Mouse (Mus musculus) Patski (cell line): ENCODE measurements around the gene Pde1c. TPM values are rescaled to one million over a fixed set of nuclear protein-coding genes. Genes with fewer than 3 reads are reported as not detected.
A peak's percentile ranks its signal among the peaks of the same experiment; 100 is the strongest.

Experiments
- ATAC-seq: fragments of 100-300 bp; one replicate; pipeline ENCODE4 v1.8.0; 2021
- CTCF ChIA-PET: fragments of 350-600 bp; sonication (Branson Sonifier 250); formaldehyde crosslinking; loops from one replicate; lab custom pipeline; 2022; ENCODE audit warnings: inconsistent platforms; lab: Charles Lee
- POLR2A ChIA-PET: fragments of 350-600 bp; sonication (Branson Sonifier 250); formaldehyde crosslinking; loops from one replicate; lab custom pipeline; 2022; ENCODE audit warnings: antibody characterized with exemption, inconsistent platforms; lab: Charles Lee
- DNase-seq: peaks from one replicate; pipeline ENCODE4 v3.0.0-alpha.2; 2011; ENCODE audit warnings: low read depth, low spot score
- H3K27me3 ChIP-seq: fragments of 371-371 bp; one replicate; pipeline ENCODE4 v1.5.1; 2021
- CTCF ChIP-seq: fragments of 100-300 bp; IDR thresholded peaks from one replicate; pipeline ENCODE4 v1.5.1; 2021
- in situ Hi-C: fragments of 300-500 bp; cut with MboI; formaldehyde crosslinking; loops from 3 replicates; pipeline ENCODE4 v1.11.1; 2018; ENCODE audit warnings: low pct_unique_long_range_greater_than_20kb, mixed read lengths
- polyA plus RNA-seq: library from polyadenylated mRNA; unstranded; gene quantifications from one replicate; pipeline ENCODE4 v1.2.3, GENCODE M21; 2021

The Pde1c gene
- polyA plus RNA-seq, 1 experiment from 2014 or later: not detected

DNA sequence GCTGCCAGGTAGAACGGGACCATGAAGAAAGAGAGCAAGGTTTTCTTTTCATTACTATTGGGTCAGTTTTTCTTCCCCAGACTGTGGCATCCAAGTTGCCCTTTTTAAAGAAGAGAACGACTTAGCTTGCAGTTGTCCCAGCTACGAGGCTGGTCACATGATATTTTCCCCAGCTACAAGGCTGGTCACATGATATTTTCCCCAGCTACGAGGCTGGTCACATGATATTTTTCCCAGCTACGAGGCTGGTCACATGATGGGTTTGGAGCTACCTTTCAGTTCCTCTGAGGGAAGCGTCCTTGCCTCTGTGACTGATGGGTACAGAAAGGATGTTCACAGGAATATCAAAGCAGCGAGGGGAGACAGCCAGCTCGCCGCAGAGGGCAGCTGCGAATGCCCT lies 533.8 kb downstream of the Pde1c start:
- in situ Hi-C loops: no loop called here
- POLR2A ChIA-PET: no interaction called here

DNA sequence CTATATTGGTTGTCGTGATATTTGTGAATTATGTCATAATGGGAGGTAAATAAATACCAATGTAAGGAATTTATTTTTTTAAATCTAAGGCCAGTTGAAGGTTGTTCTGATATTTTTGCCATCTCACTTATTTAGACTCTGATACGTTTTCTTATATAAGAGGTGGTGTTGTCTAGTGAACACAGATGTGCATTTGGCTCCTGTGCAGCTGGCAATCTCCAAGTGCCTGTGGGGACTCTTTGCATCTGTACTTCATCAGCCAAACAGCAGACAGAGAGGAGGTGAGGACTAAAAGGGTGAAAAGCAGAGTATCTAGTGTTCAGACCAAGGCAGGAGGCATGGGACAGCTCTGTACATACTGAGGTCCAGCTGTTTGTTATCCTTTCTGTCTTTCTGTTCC lies 536.7 kb downstream of the Pde1c start:
- in situ Hi-C loops: no loop called here
- POLR2A ChIA-PET: no interaction called here
- H3K27me3 ChIP-seq: peaks cover 4% of the 10 kb centered on the region
- TF ChIP-seq CTCF: no peak
- ATAC-seq: no peak
- CTCF ChIA-PET: no interaction called here
- no peak for DNase-seq

More for the DNA sequence above, 533.8 kb downstream of the Pde1c start:
- TF ChIP-seq CTCF: no peak
- no peak for ATAC-seq
- no peak for DNase-seq
- H3K27me3 ChIP-seq: peaks cover 13% of the 10 kb centered on the region
- CTCF ChIA-PET: interaction anchor here (1.3 kb wide), 1 partner anchor 15 kb away, joined by 4 read pairs; no protein-coding TSS in a partner anchor

DNA sequence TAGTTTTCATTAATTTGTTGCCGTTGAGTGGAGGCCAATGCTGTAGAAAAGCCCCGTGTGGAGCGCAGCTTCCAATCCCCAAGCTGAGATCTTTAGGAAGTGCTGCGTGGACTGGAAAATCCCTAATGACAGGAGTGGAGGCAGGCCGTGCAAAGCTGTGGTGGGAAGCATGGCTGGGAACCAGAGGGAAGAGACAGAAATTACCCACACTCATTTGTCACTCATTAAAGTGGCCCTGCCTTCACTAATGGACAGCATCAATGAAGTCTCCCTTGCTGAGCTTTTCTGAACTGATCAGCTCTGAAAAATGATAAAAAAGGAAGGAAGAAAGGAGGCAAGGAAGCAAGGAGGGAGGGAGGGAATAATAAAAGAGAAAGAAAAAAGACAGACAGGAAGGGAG lies 538.9 kb downstream of the Pde1c start:
- no peak for DNase-seq
- POLR2A ChIA-PET: no interaction called here
- no peak for TF ChIP-seq CTCF
- in situ Hi-C loops: no loop called here
- no peak for ATAC-seq
- H3K27me3 ChIP-seq: peaks cover 4% of the 10 kb centered on the region
- CTCF ChIA-PET: no interaction called here

DNA sequence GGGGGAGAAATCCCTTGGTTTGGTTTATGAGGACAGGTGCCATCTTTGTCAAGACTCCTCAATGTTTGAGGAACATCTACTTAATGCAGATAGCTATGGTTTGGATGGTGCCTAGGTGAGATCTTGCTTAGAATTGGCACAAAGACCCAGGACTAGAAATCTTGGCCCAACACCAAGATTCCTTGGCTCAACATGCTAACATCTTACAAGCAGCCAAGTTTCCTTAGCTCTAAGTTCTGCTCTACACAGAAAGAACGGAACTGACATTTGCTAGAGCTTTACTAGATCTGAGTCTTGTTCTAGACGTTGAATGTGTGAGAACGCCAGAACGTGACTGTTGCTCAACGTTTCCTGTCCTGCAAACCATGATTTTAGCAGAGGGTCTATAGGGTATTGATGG lies 540.9 kb downstream of the Pde1c start:
- DNase-seq (no peak), ATAC-seq (no peak)
- POLR2A ChIA-PET: no interaction called here
- in situ Hi-C loops: no loop called here
- H3K27me3 ChIP-seq: peaks cover 14% of the 10 kb centered on the region
- TF ChIP-seq CTCF: no peak
- CTCF ChIA-PET: no interaction called here

DNA sequence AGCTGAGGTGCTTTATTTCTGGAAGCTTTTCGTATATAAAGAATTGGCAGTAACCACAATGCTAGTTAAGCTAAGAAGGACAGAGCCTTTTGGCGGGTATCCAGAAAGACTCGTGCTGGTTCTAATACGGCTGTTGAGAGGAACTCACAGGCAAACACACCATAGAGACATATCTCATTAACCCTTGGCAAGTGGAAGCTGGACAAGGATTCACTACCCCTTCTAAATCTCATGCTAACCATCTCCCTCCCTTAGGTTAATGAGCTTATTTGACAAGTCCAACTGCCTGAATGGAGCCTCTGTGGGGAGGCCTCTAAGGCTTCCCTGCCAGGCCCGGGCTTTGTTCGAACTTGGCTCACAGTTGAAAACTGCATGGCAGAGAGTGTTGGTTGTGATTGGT lies 541.6 kb downstream of the Pde1c start:
- no peak for TF ChIP-seq CTCF
- ChIA-PET CTCF (no interaction called here), POLR2A (no interaction called here)
- H3K27me3 ChIP-seq: peaks cover 17% of the 10 kb centered on the region
- in situ Hi-C loops: no loop called here
- ATAC-seq: no peak
- no peak for DNase-seq

DNA sequence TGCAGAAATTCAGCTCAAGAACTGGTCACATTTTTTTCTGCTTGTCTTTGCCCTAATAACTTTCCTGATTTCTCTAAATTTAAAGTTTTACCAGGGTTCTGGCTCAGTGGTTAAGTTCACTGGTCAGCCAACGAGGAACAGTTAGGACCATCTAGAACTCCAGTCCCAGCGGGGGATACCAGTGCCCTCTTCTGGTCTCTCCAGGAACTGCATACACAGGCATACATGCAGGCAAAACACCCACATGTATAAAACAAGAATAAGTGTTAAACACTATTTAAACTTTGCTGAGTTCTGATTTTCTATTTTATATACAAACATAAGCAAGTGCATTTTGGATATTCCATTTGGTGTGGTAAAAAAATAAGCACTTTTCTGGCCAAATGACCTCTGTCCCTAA lies 543.4 kb downstream of the Pde1c start:
- ATAC-seq: no peak
- ChIA-PET POLR2A (no interaction called here), CTCF (no interaction called here)
- in situ Hi-C loops: no loop called here
- H3K27me3 ChIP-seq: peaks cover 17% of the 10 kb centered on the region
- DNase-seq: no peak
- TF ChIP-seq CTCF: peak; percentile 44

Other genes starting within 250 kb of the Pde1c start
- gene Lsm5, start 135.6 kb upstream of the Pde1c start, polyA plus RNA-seq: 43.5 TPM
- 21.1 TPM for gene Avl9, start 145.8 kb upstream of the Pde1c start, polyA plus RNA-seq
- gene Kbtbd2, start 228.7 kb upstream of the Pde1c start, polyA plus RNA-seq: 27.7 TPM